In the genomic region with DNA sequence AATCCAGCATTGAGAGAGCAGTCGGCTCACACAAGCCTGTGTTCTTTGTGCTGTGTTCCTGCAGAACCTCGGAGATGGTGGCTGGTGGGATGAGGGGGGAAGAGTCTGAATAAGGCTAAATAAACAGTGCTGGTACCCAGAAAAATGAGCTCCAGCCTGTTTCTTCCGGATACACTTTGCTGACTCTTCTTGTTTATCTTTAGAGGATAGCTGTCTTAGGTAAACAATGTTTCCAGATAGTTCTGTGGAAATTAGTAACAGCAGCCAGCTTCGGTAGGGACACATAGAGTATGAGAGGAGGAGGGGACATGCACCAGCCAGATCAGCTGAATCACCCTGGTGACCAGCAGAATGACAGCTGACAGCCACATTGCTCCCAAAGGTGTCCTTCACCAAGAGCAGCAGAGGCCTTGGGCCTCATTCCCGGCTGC, we compare ENCODE assay signal across 8 mouse cellular contexts. TPM values are rescaled to one million over a fixed set of nuclear protein-coding genes. Genes with fewer than 3 reads are reported as not detected.
A peak's percentile ranks its signal among the peaks of the same experiment; 100 is the strongest.
DNase-seq lines count a peak whose midpoint lies in the region; ATAC-seq and TF ChIP-seq lines count a peak whose summit lies in the region.
"Had no signal": no experiment of that assay in that cellular context is flagged by ENCODE, and none has a peak within 500 bp of the region (broad histone marks: within the 10 kb centered on the region; RNA-seq: fewer than 3 reads in every experiment).

No protein-coding gene starts in this region.

- H3K9ac ChIP-seq in hindbrain, embryonic 15.5 days = no peak overlapping the region
- no peak overlapping the region for H3K9ac ChIP-seq in hindbrain, embryonic 14.5 days
- H3K9ac ChIP-seq in midbrain, embryonic 12.5 days (replicated peaks) = no peak overlapping the region
- no peak overlapping the region for H3K9ac ChIP-seq in midbrain, embryonic 14.5 days (replicated peaks; ENCODE audit: low read length)
- no peak overlapping the region for H3K9ac ChIP-seq in embryonic facial prominence, embryonic 12.5 days
- H3K9ac ChIP-seq in stomach, postnatal 0 days (ENCODE audit: low read length) = no peak overlapping the region

- no peak for DNase-seq in hindbrain, embryonic 14.5 days (ENCODE audit: low spot score)
- DNase-seq in midbrain, embryonic 14.5 days = no peak
- DNase-seq in stomach, postnatal 0 days (ENCODE audit: low spot score) = no peak
- no peak for DNase-seq in frontal cortex, adult 2 months (ENCODE audit: extremely low spot score in 1 of 2, low spot score in 1 of 2)

- H3K4me2 ChIP-seq in hindbrain, embryonic 15.5 days = no peak overlapping the region
- H3K4me2 ChIP-seq in hindbrain, embryonic 14.5 days (replicated peaks) = no peak overlapping the region
- 0 out of 2 replicates have a peak overlapping the region, but pooled peaks have one; percentile 9 for H3K4me2 ChIP-seq in midbrain, embryonic 12.5 days (replicated peaks)
- no peak overlapping the region for H3K4me2 ChIP-seq in midbrain, embryonic 14.5 days (ENCODE audit: low read length)
- H3K4me2 ChIP-seq in embryonic facial prominence, embryonic 12.5 days (replicated peaks) = no peak overlapping the region
- no peak overlapping the region for H3K4me2 ChIP-seq in stomach, postnatal 0 days (replicated peaks; ENCODE audit: low read depth)

- no peaks in the 10 kb centered on the region for H3K9me3 ChIP-seq in hindbrain, embryonic 15.5 days
- no peaks in the 10 kb centered on the region for H3K9me3 ChIP-seq in hindbrain, embryonic 14.5 days (ENCODE audit: control insufficient read depth, low read length)
- no peaks in the 10 kb centered on the region for H3K9me3 ChIP-seq in midbrain, embryonic 12.5 days
- no peaks in the 10 kb centered on the region for H3K9me3 ChIP-seq in midbrain, embryonic 14.5 days (ENCODE audit: control insufficient read depth, low read length)
- no peaks in the 10 kb centered on the region for H3K9me3 ChIP-seq in embryonic facial prominence, embryonic 12.5 days
- no peaks in the 10 kb centered on the region for H3K9me3 ChIP-seq in stomach, postnatal 0 days (ENCODE audit: control insufficient read depth, low read length)
- H3K9me3 ChIP-seq: G1E had no signal

- H3K27ac ChIP-seq in hindbrain, embryonic 15.5 days (replicated peaks) = peak overlapping the region; percentile 35
- H3K27ac ChIP-seq in hindbrain, embryonic 14.5 days = no peak overlapping the region
- H3K27ac ChIP-seq in midbrain, embryonic 12.5 days (replicated peaks) = no peak overlapping the region
- no peak overlapping the region for H3K27ac ChIP-seq in midbrain, embryonic 14.5 days (replicated peaks; ENCODE audit: low read depth, low read length)
- H3K27ac ChIP-seq in embryonic facial prominence, embryonic 12.5 days = no peak overlapping the region
- H3K27ac ChIP-seq in stomach, postnatal 0 days (replicated peaks) = no peak overlapping the region

- peak; percentile 54; the same call in 1 of the 2 replicates for ATAC-seq in hindbrain, embryonic 15.5 days (ENCODE audit: low FRiP score, low read depth)
- ATAC-seq in hindbrain, embryonic 14.5 days (ENCODE audit: low FRiP score) = no peak
- ATAC-seq in midbrain, embryonic 12.5 days (ENCODE audit: low FRiP score, low read depth) = no peak
- no peak for ATAC-seq in midbrain, embryonic 14.5 days (ENCODE audit: low FRiP score, low TSS enrichment)
- 0 out of 2 replicates have a peak, but pooled peaks have one; percentile 49 for ATAC-seq in embryonic facial prominence, embryonic 12.5 days (ENCODE audit: insufficient number of reproducible peaks, insufficient read depth, low FRiP score, low TSS enrichment)
- ATAC-seq in stomach, postnatal 0 days (ENCODE audit: low FRiP score, low TSS enrichment) = 0 out of 2 replicates have a peak, but pooled peaks have one; percentile 38

- TF ChIP-seq EP300 in stomach, postnatal 0 days (optimal IDR thresholded peaks at IDR 0.05) = no peak

- H3K4me3 ChIP-seq in hindbrain, embryonic 15.5 days = no peak overlapping the region
- H3K4me3 ChIP-seq in hindbrain, embryonic 14.5 days (replicated peaks; ENCODE audit: low read length) = no peak overlapping the region
- H3K4me3 ChIP-seq in midbrain, embryonic 12.5 days = no peak overlapping the region
- H3K4me3 ChIP-seq in midbrain, embryonic 14.5 days (replicated peaks; ENCODE audit: low read depth, low read length) = no peak overlapping the region
- H3K4me3 ChIP-seq in embryonic facial prominence, embryonic 12.5 days = no peak overlapping the region
- no peak overlapping the region for H3K4me3 ChIP-seq in stomach, postnatal 0 days (ENCODE audit: low read depth, low read length)

- no peaks in the 10 kb centered on the region for H3K36me3 ChIP-seq in hindbrain, embryonic 15.5 days
- no peaks in the 10 kb centered on the region; the same call in 1 of the 2 replicates for H3K36me3 ChIP-seq in hindbrain, embryonic 14.5 days (replicated peaks; ENCODE audit: control insufficient read depth, insufficient read depth)
- peaks cover 7% of the 10 kb centered on the region for H3K36me3 ChIP-seq in midbrain, embryonic 12.5 days
- no peaks in the 10 kb centered on the region for H3K36me3 ChIP-seq in midbrain, embryonic 14.5 days (ENCODE audit: control insufficient read depth, insufficient read depth, low read length)
- H3K36me3 ChIP-seq in embryonic facial prominence, embryonic 12.5 days = peaks cover 15% of the 10 kb centered on the region; the same call in 1 of the 2 replicates
- H3K36me3 ChIP-seq in stomach, postnatal 0 days (ENCODE audit: control insufficient read depth, insufficient read depth, low read length) = peaks cover 4% of the 10 kb centered on the region

- H3K4me1 ChIP-seq in hindbrain, embryonic 15.5 days (replicated peaks) = 0 out of 2 replicates have a peak, but pooled peaks cover 3% of the 10 kb centered on the region
- no peaks in the 10 kb centered on the region for H3K4me1 ChIP-seq in hindbrain, embryonic 14.5 days (replicated peaks; ENCODE audit: control insufficient read depth, insufficient read depth, low read length)
- H3K4me1 ChIP-seq in midbrain, embryonic 12.5 days = no peaks in the 10 kb centered on the region
- H3K4me1 ChIP-seq in midbrain, embryonic 14.5 days (ENCODE audit: control insufficient read depth, insufficient read depth, low read length) = no peaks in the 10 kb centered on the region
- peaks cover 23% of the 10 kb centered on the region for H3K4me1 ChIP-seq in embryonic facial prominence, embryonic 12.5 days
- no peaks in the 10 kb centered on the region for H3K4me1 ChIP-seq in stomach, postnatal 0 days (replicated peaks; ENCODE audit: control insufficient read depth, insufficient read depth)

- TF ChIP-seq CTCF in stomach, postnatal 0 days (IDR thresholded peaks at IDR 0.05; ENCODE audit: low read depth) = no peak

- H3K27me3 ChIP-seq in hindbrain, embryonic 15.5 days = no peaks in the 10 kb centered on the region
- H3K27me3 ChIP-seq in hindbrain, embryonic 14.5 days (ENCODE audit: control insufficient read depth, insufficient read depth, low read length) = no peaks in the 10 kb centered on the region
- H3K27me3 ChIP-seq in midbrain, embryonic 12.5 days = no peaks in the 10 kb centered on the region
- no peaks in the 10 kb centered on the region for H3K27me3 ChIP-seq in midbrain, embryonic 14.5 days (ENCODE audit: control insufficient read depth, insufficient read depth, low read length)
- H3K27me3 ChIP-seq in embryonic facial prominence, embryonic 12.5 days = no peaks in the 10 kb centered on the region
- H3K27me3 ChIP-seq in stomach, postnatal 0 days (ENCODE audit: control insufficient read depth, insufficient read depth, low read length) = no peaks in the 10 kb centered on the region

- 44% methylated on average over 5 of the region's 5 CpGs for WGBS in hindbrain, embryonic 15.5 days
- 41% methylated on average over 5 of the region's 5 CpGs for WGBS in hindbrain, embryonic 14.5 days
- 43% methylated on average over 5 of the region's 5 CpGs for WGBS in midbrain, embryonic 12.5 days
- 44% methylated on average over 5 of the region's 5 CpGs for WGBS in midbrain, embryonic 14.5 days
- 14% methylated on average over 5 of the region's 5 CpGs for WGBS in embryonic facial prominence, embryonic 12.5 days
- WGBS in stomach, postnatal 0 days = 22% methylated on average over 5 of the region's 5 CpGs

RNA-seq across cellular contexts. Expression of a gene that starts 16.4 kb away (rescaled TPM):
- 26.5 and 27.5 TPM in 2 replicates for polyA plus RNA-seq in hindbrain, embryonic 15.5 days (2015; fragmentation: Nextera tagmentation; extraction: Ambion mirVana)
- 35.3 and 36.7 TPM in 2 replicates for polyA plus RNA-seq in hindbrain, embryonic 14.5 days (2014; fragmentation: Nextera tagmentation; extraction: Ambion mirVana)
- polyA plus RNA-seq in midbrain, embryonic 12.5 days (2016; fragmentation: Nextera tagmentation; extraction: Ambion mirVana) = 36.1 and 42.2 TPM in 2 replicates
- polyA plus RNA-seq in midbrain, embryonic 14.5 days (2014; fragmentation: Nextera tagmentation; extraction: Ambion mirVana) = 21.8 and 27.5 TPM in 2 replicates
- polyA plus RNA-seq in embryonic facial prominence, embryonic 12.5 days (2016; fragmentation: Nextera tagmentation; extraction: Ambion mirVana) = 73.7 and 83.2 TPM in 2 replicates
- polyA plus RNA-seq in stomach, postnatal 0 days (2015; fragmentation: Nextera tagmentation; extraction: Ambion mirVana) = 69.8 and 74.3 TPM in 2 replicates
- 88.1 and 97.6 TPM in 2 replicates for polyA plus RNA-seq in frontal cortex, adult 2 months (2012; rRNA removed)

Comparison
In these comparisons a context has a peak if more than half of its experiments do, and no peak if none do; other contexts are left out.
1. ATAC-seq: peak in hindbrain, embryonic 15.5 days (single experiment), embryonic facial prominence, embryonic 12.5 days (single experiment) and stomach, postnatal 0 days (single experiment); none in hindbrain, embryonic 14.5 days (single experiment), midbrain, embryonic 12.5 days (single experiment) and midbrain, embryonic 14.5 days (single experiment).